Mouse (Mus musculus) monocyte, adult 5-6 weeks (primary cell): ENCODE results near the gene Fam196a. TPM values are rescaled to one million over a fixed set of nuclear protein-coding genes. Genes with fewer than 3 reads are reported as not detected.

Experiments used
- ATAC-seq: fragments of 153-309, 156-312 bp; replicated peaks from 2 replicates; pipeline ENCODE4 v1.8.0; 2017; ENCODE audit warnings: mild to moderate bottlenecking; ENCODE audit not compliant: low TSS enrichment, insufficient number of reproducible peaks, severe bottlenecking, poor library complexity, low FRiP score
- total RNA-seq: library from RNA; stranded (forward); fragments of 200-1000, 200-491, 200-594 nt; gene quantifications from 3 replicates; pipeline ENCODE4 v1.2.3, GENCODE M21; 2017

Gene Fam196a
- not detected in 3 replicates for total RNA-seq

- no peak for ATAC-seq
These were observed at the start of gene Fam196a for GRCm38 (mm10) chr7:134937927-134938609. TSS of gene Fam196a (minus strand) at chr7:134938430.

GRCm38 (mm10) chr7:134961608-134962007, 23.4 kb upstream of the Fam196a start:
- no peak for ATAC-seq

GRCm38 (mm10) chr7:134960871-134961270, 22.6 kb upstream of the Fam196a start:
- no peak for ATAC-seq

GRCm38 (mm10) chr7:134959086-134959485, 20.9 kb upstream of the Fam196a start:
- no peak for ATAC-seq

GRCm38 (mm10) chr7:134945925-134946716, 7.9 kb upstream of the Fam196a start:
- ATAC-seq: no peak

- no peak for ATAC-seq
These were observed 5.5 kb upstream of the Fam196a start for GRCm38 (mm10) chr7:134943701-134944100.

- ATAC-seq: no peak
These were observed 4.8 kb upstream of the Fam196a start for GRCm38 (mm10) chr7:134943063-134943462.

GRCm38 (mm10) chr7:134941891-134942290, 3.7 kb upstream of the Fam196a start:
- ATAC-seq: no peak

GRCm38 (mm10) chr7:134937471-134937926, 731 bp downstream of the Fam196a start:
- ATAC-seq: no peak

- ATAC-seq: no peak
These were observed 6.3 kb downstream of the Fam196a start for GRCm38 (mm10) chr7:134931886-134932285.

GRCm38 (mm10) chr7:134901992-134902391, 36.2 kb downstream of the Fam196a start:
- no peak for ATAC-seq

- ATAC-seq: no peak
These were observed 38.8 kb downstream of the Fam196a start for GRCm38 (mm10) chr7:134899462-134899861.

GRCm38 (mm10) chr7:134894604-134895003, 43.6 kb downstream of the Fam196a start:
- ATAC-seq: no peak

GRCm38 (mm10) chr7:134892972-134893371, 45.3 kb downstream of the Fam196a start:
- no peak for ATAC-seq

- ATAC-seq: no peak
These were observed 45.8 kb downstream of the Fam196a start for GRCm38 (mm10) chr7:134892449-134892871.

GRCm38 (mm10) chr7:134883516-134883915, 54.7 kb downstream of the Fam196a start:
- ATAC-seq: no peak

GRCm38 (mm10) chr7:134880431-134880830, 57.8 kb downstream of the Fam196a start:
- no peak for ATAC-seq

GRCm38 (mm10) chr7:134878985-134879384, 59.2 kb downstream of the Fam196a start:
- no peak for ATAC-seq

- ATAC-seq: no peak
These were observed 65.2 kb downstream of the Fam196a start for GRCm38 (mm10) chr7:134872981-134873380.

- ATAC-seq: no peak
These were observed 65.7 kb downstream of the Fam196a start for GRCm38 (mm10) chr7:134872511-134872910.
